Mouse (Mus musculus) left cerebral cortex, adult 2 months (tissue): ENCODE data around the gene Fgf22. TPM values are rescaled to one million over a fixed set of nuclear protein-coding genes. Genes with fewer than 3 reads are reported as not detected.
"Not testable (repeated sequence)": the region's sequence is repeated elsewhere in the genome, so short reads cannot be mapped to it uniquely, and the experiment has no call there.

ENCODE experiments used
- DNase-seq, 2 experiments: peaks; one replicate each; pipeline ENCODE4 v3.0.0; 2021 to 2022; ENCODE audit warnings: low spot score in 2 of 2, mixed read lengths in 1 of 2; ENCODE audit errors: extremely low spot score in 1 of 2
- H3K27ac ChIP-seq: fragments of 200-600 bp; 2 replicates; pipeline ENCODE4 v1.8.1; 2022
- H3K4me3 ChIP-seq: fragments of 200-600 bp; 2 replicates; pipeline ENCODE4 v1.8.1; 2022
- CTCF ChIP-seq: fragments of 200-600 bp; IDR thresholded peaks from 2 replicates; pipeline ENCODE4 v1.8.1; 2022; ENCODE audit warnings: antibody characterized with exemption, mild to moderate bottlenecking, moderate library complexity
- intact Hi-C: fragments of 180-260 bp; cut with DNase I; formaldehyde crosslinking; loops from one replicate; pipeline ENCODE4 v1.15.1; 2025
- total RNA-seq, 2 experiments: library from RNA; stranded (reverse); gene quantifications; 2 replicates each; pipeline ENCODE4 v1.2.3; 2021

The Fgf22 gene
- total RNA-seq, 2 experiments from 2014 or later = 4.5 to 4.8 TPM

GRCm38 (mm10) chr10:79756660-79757059, 1.8 kb downstream of the Fgf22 start:
- intact Hi-C loops = no loop called here
- no peak overlapping the region for H3K4me3 ChIP-seq
- no peak for TF ChIP-seq CTCF
- DNase-seq = no peak
- H3K27ac ChIP-seq = no peak overlapping the region

GRCm38 (mm10) chr10:79759675-79760074, 4.8 kb downstream of the Fgf22 start:
- DNase-seq, H3K4me3 ChIP-seq, H3K27ac ChIP-seq, intact Hi-C loops: not testable (repeated sequence)

GRCm38 (mm10) chr10:79760603-79761143, 5.8 kb downstream of the Fgf22 start:
- Histone ChIP-seq H3K27ac (no peak overlapping the region), H3K4me3 (no peak overlapping the region)
- DNase-seq = no peak
- no peak for TF ChIP-seq CTCF
- intact Hi-C loops = no loop called here

- Histone ChIP-seq H3K27ac (no peak overlapping the region), H3K4me3 (no peak overlapping the region)
- intact Hi-C loops = no loop called here
- no peak for TF ChIP-seq CTCF
- DNase-seq = no peak
These were observed 8.0 kb downstream of the Fgf22 start for GRCm38 (mm10) chr10:79762875-79763274.

GRCm38 (mm10) chr10:79764234-79764633, 9.4 kb downstream of the Fgf22 start:
- Histone ChIP-seq H3K27ac (no peak overlapping the region), H3K4me3 (peak overlapping the region; percentile 16; the same call in 1 of the 2 replicates)
- DNase-seq = no peak
- intact Hi-C loops = no loop called here
- no peak for TF ChIP-seq CTCF

GRCm38 (mm10) chr10:79765228-79765745, 10.4 kb downstream of the Fgf22 start:
- Histone ChIP-seq H3K4me3 (peak overlapping the region; percentile 96), H3K27ac (no peak overlapping the region)
- DNase-seq = no peak
- intact Hi-C loops = no loop called here
- TF ChIP-seq CTCF = no peak

GRCm38 (mm10) chr10:79766001-79766507, 11.2 kb downstream of the Fgf22 start:
- Histone ChIP-seq H3K4me3 (peak overlapping the region; percentile 96), H3K27ac (peak overlapping the region; percentile 95)
- no peak for TF ChIP-seq CTCF
- intact Hi-C loops = loop anchor here (2.0 kb wide), 1 partner anchor 61 kb away; the partner anchor contains the start of gene Bsg
- no peak for DNase-seq

- no peak for TF ChIP-seq CTCF
- H3K4me3 ChIP-seq = peak within 1 kb of the TSS; percentile 96
- peak within 1 kb of the TSS; percentile 97 for H3K27ac ChIP-seq
- intact Hi-C loops = loop anchor here (1.0 to 2.0 kb wide), 2 partner anchors 14 to 62 kb away; partner anchors contain the start of gene Bsg
- peak; percentile 98 to 100 for DNase-seq
These were observed 11.8 kb downstream of the Fgf22 start, which contains the start of gene Rnf126 for GRCm38 (mm10) chr10:79766508-79767325. Gene Rnf126 (minus strand): TSS chr10:79766952.

- DNase-seq = peak; percentile 94 to 95
- Histone ChIP-seq H3K27ac (peak overlapping the region; percentile 97), H3K4me3 (peak overlapping the region; percentile 96)
- no peak for TF ChIP-seq CTCF
- intact Hi-C loops = loop anchor here (1.0 to 2.0 kb wide), 3 partner anchors 13 to 63 kb away; partner anchors contain the start of gene Bsg
These were observed 12.7 kb downstream of the Fgf22 start for GRCm38 (mm10) chr10:79767372-79768244.

GRCm38 (mm10) chr10:79768400-79768799, 13.5 kb downstream of the Fgf22 start:
- peak; percentile 81 for TF ChIP-seq CTCF
- DNase-seq = peak; percentile 71 to 77
- H3K27ac ChIP-seq = peak overlapping the region; percentile 84

GRCm38 (mm10) chr10:79769329-79769728, 14.5 kb downstream of the Fgf22 start:
- no peak for DNase-seq
- intact Hi-C loops = no loop called here
- Histone ChIP-seq H3K27ac (no peak overlapping the region), H3K4me3 (no peak overlapping the region)
- no peak for TF ChIP-seq CTCF

More at GRCm38 (mm10) chr10:79768400-79768799, 13.5 kb downstream of the Fgf22 start:
- intact Hi-C loops = loop anchor here (1.0 kb wide), 1 partner anchor 44 kb away; no protein-coding TSS in a partner anchor
- peak overlapping the region; percentile 96 for H3K4me3 ChIP-seq
